Mouse (Mus musculus) A20 (cell line): ENCODE results near the gene Olfr668.
"Not testable (repeated sequence)": the region's sequence is repeated elsewhere in the genome, so short reads cannot be mapped to it uniquely, and the experiment has no call there.

Experiments
- DNase-seq: peaks from one replicate; pipeline ENCODE4 v3.0.0-alpha.2; 2011; ENCODE audit warnings: low read depth, low spot score

The Olfr668 gene

DNA sequence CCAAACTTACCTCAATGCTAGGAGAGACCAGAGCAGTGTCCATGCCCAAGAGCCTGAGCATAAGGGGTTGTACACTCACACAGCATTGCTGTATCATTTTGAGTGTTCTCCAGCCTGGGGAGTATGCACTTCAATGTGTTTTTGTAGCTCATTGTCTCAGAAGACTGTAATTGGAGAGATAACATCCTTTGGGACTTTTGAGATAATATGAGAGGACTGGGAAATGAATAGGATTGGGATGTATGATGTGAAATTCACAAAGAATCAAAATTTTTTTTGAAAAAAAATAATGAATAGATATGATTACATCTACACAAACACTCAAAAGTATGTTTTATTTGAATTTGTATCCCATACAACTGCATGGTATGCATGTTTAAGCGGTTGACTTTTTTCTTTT is at the start of gene Olfr668:
TSS of gene Olfr668 (minus strand) at position 101 of the 400 bp plus-strand sequence.
- no peak for DNase-seq

DNA sequence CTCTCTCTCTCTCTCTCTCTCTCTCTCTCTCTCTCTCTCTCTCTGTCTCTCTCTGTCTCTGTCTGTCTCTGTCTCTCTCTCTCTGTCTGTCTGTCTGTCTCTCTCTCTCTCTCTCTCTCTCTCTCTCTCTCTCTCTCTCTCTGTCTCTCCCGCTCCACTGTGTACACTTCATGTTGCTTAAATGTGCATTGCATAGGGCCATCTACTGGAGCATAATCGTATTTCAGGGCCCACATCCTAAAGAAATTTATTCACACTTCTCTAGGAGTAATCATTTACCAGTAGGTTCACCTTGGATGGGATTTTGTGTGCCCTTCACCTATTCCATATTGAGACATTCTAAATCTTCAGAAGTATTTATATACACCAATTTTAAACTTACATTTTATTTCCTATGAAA is 44.6 kb upstream of the Olfr668 start:
- DNase-seq: not testable (repeated sequence)

DNA sequence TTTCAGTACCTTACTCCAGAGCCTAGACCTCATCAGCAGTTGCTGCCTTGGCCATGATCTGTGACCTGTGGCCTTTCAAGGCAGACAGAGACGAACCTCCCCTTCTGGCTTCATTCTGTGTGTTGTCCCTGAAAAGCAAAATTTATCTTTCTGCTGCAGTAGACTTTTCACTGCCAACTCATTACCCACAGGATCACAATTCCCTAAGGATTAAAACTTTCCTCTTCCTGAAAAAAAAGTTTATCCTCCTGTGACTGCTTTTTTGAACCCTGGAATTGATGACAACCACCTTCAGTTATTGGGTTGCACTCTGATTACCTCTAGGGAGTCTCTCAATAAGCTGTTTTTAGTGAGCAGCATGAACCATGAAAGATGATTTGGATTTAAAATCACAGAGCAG is 34.7 kb upstream of the Olfr668 start, which contains the start of gene Olfr670:
TSS of gene Olfr670 (minus strand) at position 101 of the 400 bp plus-strand sequence.
- DNase-seq: no peak

DNA sequence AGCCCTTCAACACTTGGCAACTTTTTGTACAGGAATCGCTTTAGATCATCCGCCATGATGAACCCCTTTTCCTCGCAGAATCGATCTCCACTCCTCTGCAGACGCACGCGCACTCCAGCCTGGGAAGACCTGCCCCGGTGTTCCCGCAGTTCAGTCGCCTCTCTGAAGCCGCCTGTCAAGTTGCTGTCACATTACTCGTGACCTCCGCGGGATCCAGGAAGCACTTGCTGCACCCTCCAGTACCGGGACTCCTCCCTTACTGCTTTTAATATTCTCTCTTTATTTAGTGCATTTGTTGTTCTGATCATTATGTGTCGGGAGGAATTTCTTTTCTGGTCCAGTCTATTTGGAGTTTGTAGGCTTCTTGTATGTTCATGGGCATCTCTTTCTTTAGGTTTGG is 22.4 kb upstream of the Olfr668 start:
- DNase-seq: not testable (repeated sequence)

DNA sequence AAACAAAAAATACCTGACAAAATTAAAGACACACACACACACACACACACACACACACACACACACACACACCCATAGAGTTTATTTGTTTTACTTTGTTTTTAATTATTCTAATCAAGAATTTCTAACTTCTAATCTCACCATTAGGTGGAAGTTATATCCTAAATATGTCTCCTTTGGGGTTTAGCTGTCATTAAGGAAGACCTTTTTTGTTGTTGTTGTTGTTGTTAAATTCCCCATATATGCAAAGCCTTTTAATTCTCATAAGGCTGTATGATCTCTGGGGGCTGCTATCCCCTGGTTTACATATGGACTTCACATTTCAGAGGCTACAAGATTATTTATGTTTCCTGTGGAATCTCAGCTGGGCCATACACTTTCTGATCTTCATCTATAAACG is 6.1 kb upstream of the Olfr668 start, which contains the start of gene Olfr669:
TSS of gene Olfr669 (plus strand) at position 301 of the 400 bp plus-strand sequence.
- no peak for DNase-seq

DNA sequence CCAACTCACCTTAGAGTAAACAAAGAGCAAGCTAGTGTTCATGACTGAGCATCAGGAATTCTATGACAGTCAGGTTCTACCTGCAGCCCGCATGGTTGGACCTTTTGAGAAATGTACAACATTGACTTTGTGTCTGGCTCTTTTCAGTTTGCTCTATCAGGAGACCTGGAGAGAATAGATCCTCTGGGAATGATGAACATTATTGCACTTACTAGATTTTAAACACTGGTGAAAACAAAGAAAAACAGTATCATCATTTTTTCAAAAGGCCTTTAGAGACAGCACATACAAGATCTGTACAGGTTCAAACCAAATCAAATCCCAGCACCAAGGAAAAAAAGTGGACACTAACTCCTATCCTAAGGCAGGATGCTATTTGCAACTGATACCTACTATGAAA is 6.5 kb downstream of the Olfr668 start, which contains the start of gene Olfr667:
TSS of gene Olfr667 (minus strand) at position 101 of the 400 bp plus-strand sequence.
- DNase-seq: no peak

DNA sequence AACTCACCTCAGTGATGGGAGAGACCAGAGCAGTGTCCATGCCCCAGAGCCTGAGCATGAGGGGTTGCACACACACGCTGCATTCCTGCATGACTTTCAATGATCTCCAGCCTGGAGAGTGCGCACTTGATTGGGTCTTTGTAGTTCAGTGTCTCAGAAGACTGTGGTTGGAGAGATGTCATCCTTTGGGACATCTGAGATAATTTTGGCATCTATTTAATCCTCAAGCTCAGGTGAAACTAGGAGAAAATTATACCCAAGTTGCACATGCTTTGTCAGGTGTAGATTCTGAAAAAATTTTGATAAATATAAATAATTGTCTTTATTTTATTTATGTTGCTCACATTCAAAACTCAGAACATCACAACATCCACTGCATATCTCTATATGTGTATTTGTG is 32.0 kb downstream of the Olfr668 start, which contains the start of gene Olfr666:
TSS of gene Olfr666 (minus strand) at position 101 of the 400 bp plus-strand sequence.
- no peak for DNase-seq

DNA sequence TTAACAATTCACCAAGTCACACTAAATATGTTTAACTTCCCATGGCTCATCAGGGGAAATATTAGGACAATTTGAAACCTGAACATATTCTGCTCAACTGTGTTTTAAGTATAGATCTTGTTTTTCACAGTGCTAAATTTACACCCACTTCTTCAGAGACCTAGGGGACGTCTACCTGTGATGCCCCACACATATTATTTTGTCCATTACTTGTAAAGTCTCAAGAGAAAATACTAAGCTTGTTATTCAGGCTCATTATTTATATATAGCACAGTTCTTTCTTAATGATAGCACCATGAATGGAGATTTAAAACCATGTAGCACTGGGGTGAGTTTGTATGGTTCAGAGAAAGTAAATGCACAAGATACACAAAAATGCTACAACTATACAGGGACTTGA is 50.1 kb downstream of the Olfr668 start, which contains the start of gene Olfr665:
TSS of gene Olfr665 (plus strand) at position 301 of the 400 bp plus-strand sequence.
- no peak for DNase-seq
